Mouse (Mus musculus): ENCODE results near the gene Ptprn2. TPM values are rescaled to one million over a fixed set of nuclear protein-coding genes. Genes with fewer than 3 reads are reported as not detected.

Ptprn2 gene
- polyA plus RNA-seq, 1 experiment, result 0.21 TPM

DNA sequence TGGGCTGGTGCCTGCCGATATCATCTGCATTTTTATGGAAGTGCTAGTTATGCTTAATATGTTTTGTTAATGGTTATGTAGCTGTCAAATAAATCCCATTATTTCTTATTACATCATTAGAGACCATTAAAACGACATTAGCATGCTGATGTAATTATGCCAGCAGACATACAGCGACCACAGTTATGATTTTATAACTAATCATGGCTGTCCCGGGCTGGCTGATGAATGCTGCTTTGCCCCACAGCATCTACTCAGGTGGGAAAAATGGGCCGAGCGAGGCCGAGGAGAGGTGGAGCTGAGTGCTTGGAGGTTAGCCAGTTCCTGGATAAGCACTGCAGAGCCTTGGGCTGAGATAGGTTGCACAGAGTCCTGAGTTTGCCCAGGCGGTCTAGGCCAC is 407.1 kb downstream of the Ptprn2 start:
- DNase-seq (ENCODE audit: low spot score), result no peak

DNA sequence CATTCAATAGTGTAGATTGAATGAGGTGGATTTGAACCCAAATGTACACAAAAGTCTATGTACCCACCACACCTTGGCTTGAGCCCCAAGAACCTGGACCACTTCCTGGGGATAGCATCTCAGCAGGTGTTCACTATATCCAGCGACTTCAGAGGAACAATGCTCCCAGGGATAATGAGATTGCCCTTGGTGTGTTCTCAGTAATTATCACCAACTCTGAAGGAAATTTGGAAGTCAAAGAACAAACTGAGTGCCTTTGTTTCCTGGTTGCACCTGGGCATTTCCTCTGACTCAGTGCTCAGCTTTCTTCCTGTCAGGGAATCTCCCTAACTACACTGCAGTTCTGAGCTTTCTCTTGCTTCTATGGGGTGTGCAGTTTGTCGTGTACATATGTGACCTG is 411.1 kb downstream of the Ptprn2 start:
- no peak for DNase-seq (ENCODE audit: low spot score)

DNA sequence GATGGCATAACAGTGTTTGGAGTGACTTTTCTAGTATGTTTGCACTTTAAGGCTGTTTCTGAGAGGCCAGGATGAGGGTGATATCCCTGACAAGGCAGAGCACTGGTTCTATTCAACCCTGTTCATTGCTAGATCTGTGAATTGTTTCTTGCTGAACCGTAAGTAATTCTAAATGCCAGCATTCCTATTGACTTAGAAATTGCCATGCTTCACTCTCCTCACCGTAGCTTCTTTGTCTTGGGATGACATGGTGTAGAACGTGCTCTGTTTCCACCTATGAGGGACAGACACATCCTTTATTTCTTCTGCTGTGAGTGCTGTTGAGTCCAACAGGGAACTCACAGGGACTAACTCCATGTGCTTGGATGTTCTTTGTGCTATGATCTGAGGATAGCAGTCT is 416.3 kb downstream of the Ptprn2 start:
- DNase-seq (ENCODE audit: low spot score), result no peak

DNA sequence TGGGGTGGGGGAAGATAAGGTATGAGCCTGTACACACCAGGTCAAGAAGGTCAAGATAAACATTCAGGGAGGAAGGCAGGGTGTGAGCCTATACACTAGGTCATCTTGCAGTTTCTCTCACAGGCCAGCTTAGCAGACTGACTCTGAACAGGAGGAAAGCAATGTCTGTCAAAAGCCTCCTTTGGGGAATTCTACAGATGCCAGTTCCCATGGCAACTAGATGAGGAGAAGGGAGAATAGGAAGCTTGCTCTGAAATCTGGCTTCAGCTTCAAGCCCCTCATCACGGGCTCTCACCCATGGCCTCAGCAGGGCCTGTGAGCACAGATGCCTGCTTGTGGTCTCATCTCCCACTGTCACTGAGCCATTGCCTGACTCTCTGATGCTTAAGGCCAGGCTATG is 421.9 kb downstream of the Ptprn2 start:
- DNase-seq (ENCODE audit: low spot score), result no peak

DNA sequence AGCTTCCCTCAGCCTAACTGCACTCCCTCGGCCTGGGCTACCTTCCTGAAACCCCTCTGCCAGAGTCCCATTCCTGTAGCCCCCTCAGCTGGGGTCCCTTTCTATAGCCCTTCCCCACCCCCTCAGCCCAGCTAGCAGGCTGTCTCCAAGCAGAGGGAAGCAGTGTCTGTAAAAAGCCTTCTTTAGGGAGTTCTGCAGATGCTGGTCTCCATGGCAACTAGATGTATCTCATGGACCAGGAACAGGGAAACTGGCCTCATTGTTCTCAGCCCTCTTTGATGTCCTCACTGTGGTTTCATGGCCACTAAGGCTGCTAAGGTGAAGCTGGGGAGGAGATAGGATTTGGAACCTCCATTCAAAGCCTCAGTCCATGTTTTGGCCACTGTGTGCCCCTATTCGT is 423.1 kb downstream of the Ptprn2 start:
- no peak for DNase-seq (ENCODE audit: low spot score)

DNA sequence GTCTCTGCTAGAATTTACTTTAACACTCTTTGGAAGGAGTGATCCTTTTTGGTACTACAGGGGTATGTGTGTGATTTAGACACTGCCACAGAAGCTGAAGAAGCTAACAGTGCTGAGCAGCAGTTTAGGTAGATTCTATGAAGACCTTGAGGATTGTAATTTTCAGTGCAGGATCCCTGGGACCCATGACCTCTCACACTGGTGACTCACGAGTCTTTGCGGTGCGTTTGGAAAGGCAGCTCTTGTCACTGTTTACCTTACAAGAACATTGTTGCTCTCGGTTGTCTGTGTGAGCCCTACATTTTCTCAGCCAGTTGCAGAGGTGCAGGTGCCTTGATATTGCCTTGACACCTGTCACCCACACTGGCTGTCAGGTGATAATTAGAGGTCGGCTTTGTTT is 431.3 kb downstream of the Ptprn2 start:
- no peak for DNase-seq (ENCODE audit: low spot score)

DNA sequence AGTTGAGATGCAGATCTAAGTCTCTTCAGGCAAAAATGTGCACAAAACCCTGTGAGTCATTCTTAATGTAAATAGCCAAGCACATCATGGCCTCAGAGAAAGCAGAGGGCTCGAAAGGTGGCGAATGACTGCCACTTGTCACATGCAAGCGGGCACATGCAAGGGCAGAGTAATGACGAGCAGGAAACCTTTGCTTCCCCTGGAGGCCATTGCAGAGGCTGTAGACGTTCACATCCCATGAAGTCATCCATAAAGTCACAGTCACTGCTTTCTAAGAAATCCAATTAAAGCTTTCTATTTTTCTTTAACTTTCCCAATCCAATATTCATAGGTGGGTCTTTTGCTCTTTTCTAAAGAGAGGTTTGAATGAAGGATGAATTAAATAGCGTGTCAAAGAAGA is 433.7 kb downstream of the Ptprn2 start:
- no peak for DNase-seq (ENCODE audit: low spot score)

GRCm38 (mm10) chr12:116919691-116920526 is 434.4 kb downstream of the Ptprn2 start:
- no peak for DNase-seq (ENCODE audit: low spot score)

DNA sequence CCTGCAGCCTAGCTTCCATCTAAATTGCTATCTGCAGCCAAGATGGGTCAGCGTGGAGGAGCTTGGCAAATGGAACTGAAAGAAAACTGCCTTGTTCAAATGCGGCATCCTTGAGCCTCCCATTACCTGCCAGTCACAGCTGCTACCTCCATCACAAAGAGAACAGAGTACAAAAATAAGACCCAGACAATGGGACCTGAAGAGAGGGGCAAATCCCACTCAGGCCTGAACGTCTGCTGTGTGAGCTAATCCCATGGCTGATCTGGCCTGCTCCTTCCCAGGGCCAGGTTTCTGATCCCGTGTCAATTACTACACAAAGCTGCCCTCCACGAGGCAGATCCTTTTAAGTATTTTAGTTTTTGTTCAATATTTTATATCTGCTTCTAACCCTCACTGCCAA is 441.6 kb downstream of the Ptprn2 start:
- DNase-seq (ENCODE audit: low spot score), result no peak

- no peak for DNase-seq (ENCODE audit: low spot score)
Observed at GRCm38 (mm10) chr12:116927516-116927915, 442.0 kb downstream of the Ptprn2 start.

DNA sequence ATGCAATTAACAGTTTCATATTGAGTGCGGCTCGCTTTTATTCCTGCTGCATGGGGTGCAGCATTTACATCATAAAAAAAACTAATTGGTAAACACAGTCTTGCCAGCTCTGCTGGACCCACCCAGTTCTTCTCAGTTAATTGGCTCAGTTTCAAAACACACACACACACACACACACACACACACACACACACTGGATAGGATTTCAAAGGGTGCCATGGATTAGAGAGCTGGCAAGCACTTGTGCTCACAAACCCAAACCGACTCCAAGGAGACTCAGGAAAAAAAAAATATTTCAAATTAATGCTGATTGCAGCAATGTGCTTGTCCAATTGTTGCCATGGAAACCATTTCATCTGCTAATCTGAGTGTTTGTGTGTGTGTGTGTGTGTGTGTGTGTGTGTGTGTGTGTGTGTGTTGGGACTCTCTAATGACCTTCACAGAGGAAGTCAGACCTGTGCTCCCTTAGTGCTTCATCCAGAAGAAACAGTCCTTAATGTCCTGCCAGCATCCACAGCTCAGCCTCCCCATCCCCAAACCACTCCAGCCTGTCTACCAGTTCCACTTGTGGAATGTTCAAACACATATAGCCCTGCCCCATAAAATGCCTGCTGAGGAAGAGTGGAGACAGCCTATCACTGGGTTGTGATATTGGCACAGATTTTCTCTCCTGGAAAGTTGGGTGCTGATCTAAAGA is 452.8 kb downstream of the Ptprn2 start:
- no peak for DNase-seq (ENCODE audit: low spot score)

DNA sequence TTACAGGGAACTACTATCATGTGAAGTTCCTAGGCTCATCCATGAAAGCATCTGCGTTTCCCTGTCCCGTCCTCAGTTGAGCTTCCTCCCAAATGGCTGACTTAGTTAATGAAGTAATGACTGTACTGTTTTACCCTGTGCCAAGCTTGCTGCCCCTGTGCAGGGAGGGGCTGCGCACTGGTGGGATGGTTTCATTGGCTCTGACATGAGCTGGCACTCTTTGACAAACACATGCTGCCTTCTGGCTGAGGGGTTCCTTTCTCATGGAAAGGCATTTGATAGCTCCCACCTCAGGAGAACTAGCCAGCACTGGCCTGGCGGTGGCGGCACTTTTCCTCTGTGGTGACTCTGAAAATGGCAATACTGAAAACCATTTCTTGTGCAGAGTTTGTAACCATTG is 458.4 kb downstream of the Ptprn2 start:
- no peak for DNase-seq (ENCODE audit: low spot score)

DNA sequence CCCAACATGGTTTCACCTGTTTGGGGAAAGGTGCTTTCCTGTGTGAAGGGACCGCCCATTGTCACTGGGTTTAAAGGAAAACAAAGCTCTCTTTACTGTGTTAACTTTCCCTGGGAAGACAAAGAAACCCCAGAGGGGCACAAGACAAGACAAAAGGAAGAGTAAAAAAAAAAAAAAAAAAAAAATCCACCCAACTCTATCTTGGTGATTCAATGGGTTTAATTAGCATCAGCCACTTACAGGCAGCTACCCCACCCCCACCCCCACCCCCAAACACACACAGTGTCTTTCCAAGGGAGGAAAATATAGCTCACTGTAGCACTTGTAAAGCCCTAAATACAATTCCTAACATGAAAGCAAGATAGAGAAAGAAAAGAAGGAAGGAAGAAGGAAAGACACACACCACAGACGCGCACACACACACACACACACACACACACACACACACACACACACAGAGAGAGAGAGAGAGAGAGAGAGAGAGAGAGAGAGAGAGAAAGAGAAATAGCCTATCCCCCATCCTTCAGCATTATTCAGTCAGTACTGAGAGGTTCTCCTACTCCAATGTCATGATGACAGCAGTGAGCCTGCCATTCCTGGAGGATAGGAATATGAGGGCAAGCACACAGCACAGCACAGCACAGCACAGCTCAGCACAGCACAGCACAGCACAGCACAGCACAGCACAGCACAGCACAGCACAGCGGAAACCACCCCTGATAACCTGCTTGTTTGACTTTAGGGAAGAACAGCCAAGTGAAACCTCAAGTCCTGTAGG is 462.8 kb downstream of the Ptprn2 start:
- no peak for DNase-seq (ENCODE audit: low spot score)

DNA sequence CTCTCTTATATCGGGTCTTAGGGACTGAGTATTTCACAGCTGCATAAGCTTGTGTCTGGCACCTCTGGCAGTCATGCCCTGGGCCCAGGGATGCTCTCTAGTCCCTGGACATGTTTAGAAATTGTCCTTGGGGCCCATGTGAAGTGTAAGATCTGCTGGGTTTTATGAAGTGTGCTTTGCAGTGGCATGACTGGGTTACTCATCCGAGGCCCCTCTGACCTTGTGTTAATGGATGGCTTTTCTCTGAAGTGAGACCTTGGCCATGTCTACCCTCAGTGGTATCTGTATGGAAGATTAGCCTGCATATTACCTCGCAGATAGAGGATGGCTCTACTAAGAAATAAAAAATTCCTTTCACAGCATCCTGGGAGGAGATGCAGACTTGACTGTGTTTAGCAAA is 464.2 kb downstream of the Ptprn2 start:
- DNase-seq (ENCODE audit: low spot score), result no peak

GRCm38 (mm10) chr12:116952452-116953205 is 467.1 kb downstream of the Ptprn2 start:
- no peak for DNase-seq (ENCODE audit: low spot score)

DNA sequence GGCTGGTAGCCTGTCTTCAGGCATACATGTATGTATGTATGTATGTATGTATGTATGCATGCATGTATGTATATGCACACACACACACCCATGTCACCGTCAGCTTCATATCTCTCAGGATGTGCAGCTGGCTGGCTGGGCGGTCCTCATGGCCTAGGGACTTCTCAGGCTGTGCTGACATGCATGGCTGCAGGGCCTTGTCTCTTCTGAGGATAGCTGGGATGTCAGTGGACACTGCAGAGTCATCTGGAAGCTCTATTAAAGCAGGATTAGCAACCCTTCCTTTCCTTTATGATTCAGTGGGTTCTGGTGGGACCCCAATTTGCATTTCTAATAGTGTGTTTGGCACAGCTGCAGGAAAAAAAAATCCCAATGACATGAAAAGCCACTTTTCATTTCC is 473.6 kb downstream of the Ptprn2 start:
- no peak for DNase-seq (ENCODE audit: low spot score)

GRCm38 (mm10) chr12:116963906-116964305 is 478.4 kb downstream of the Ptprn2 start:
- DNase-seq (ENCODE audit: low spot score), result no peak

DNA sequence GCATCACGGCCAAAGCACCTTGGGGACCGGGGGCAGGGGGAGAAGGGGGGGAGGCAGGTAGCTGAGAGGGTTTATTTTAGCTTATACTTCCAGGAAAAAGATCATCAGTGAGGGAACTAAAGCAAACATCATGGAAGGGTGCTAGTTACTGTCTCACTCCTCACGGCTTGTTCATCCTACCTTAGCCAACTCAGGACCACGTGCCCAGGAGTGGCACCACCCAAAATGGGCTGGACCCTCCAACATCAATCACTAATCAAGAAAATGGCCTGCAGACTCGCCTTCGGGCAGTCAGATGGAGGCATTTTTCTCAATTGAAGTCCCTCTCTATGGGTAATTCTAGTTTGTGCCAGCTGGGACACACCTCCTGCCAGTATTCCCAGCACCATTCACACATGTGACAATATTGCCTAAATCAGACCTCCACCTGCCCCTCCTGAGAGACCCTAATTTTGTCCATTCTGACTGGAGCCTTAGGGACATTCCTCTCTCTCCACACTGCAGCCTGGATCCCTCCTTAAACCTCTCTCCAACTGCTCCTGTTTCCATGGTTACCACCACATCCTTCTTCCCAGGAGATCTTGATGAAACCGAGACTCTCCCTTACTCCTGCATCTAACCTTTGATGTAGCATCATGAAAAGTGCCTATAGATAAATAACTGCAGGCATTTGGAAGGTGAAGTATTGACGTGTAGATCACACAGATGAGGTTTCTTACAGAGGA is 482.9 kb downstream of the Ptprn2 start:
- DNase-seq (ENCODE audit: low spot score), result no peak

GRCm38 (mm10) chr12:116975547-116975946 is 490.0 kb downstream of the Ptprn2 start:
- no peak for DNase-seq (ENCODE audit: low spot score)

DNA sequence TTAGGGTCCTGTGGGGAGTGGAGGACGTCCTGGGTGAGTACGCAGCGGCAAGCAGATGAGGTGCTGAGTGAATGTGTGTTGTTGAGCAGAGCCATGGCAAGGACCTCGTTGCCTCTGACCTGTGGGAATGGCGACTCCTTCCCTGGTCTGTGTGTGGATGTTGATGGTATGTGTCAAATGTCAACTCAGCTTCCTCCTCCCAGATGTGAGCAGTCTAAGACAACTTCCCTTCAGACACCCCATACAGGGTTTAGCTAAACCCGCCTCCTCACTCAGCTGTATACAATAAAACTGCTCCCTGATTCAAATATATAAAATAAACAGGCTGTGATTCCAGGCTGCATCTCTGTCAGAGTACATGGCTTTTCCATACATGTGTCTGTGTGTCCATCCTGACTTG is 491.5 kb downstream of the Ptprn2 start:
- DNase-seq (ENCODE audit: low spot score), result no peak

DNA sequence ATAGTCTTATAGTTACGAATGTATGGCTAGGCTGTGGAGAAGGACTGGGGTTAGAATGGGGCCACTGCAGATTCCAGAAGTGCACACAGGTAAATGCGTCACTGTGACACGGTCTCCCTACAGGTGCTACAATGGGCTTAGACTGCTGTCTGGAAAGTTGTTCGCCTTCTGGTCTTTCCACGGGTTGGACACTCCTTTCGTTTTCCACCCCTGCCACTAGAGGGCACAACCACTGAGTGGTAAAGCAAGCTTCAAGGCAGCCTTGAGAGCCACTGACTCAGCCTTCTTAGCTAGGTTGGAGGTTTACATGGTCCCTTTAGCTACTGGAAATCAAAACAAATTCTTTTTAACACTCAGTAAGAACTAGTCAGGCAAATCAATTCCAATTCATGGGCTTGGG is 492.7 kb downstream of the Ptprn2 start:
- DNase-seq (ENCODE audit: low spot score), result no peak

Measured in urinary bladder, adult 2 months (tissue).